8 mouse cellular contexts compared by ENCODE assay signal in the genomic region with DNA sequence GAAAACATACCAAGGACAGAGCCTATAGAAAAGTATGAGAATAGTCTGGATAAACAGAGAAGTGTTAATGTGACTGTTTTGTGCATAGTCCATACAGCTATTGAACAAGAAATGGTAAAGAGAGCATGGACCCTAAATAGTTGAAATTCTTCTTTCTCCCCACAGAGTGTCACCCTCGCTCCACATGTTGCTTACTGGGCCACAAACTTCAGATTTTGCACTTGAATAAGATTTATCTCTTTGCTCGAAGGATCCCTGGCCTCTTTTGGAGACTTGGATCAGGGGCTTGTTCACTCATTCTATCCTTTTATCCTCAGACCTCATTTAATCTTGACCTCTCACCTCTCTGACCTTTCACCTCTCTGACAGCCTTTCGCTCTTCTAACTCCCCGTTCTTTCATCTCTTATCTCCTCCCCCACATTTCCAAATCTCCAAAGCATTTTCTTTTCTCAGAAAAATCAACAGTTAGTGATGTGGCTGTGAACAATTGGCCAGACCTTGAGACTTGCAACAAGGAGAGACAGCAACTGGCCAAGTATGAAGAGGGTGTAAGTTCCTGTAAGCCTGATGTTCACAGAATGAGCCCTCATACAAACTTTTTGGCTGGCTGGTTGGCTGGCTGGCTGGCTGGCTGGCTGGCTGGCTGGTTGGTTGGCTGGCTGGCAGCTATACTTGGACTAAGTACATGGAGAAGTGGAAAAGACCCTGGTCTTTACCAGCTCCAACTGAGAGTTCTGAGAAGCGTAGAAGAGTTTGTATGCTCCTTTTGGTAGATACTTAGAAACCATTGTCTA.
DNase-seq lines count a peak whose midpoint lies in the region; ATAC-seq and TF ChIP-seq lines count a peak whose summit lies in the region.

No protein-coding gene starts in this region.

- intact Hi-C loops in heart, postnatal 10 days (cut with DNase I), result loop anchor here (1.0 kb wide), 2 partner anchors 240 to 422 kb away; no protein-coding TSS in a partner anchor

- no peak overlapping the region for H3K4me3 ChIP-seq in layer of hippocampus, adult 2 months
- H3K4me3 ChIP-seq in intestine, embryonic 16.5 days (ENCODE audit: low read length), result no peak overlapping the region

- H3K9ac ChIP-seq in intestine, embryonic 16.5 days (ENCODE audit: low read depth, low read length), result no peak overlapping the region

- no peaks in the 10 kb centered on the region for H3K36me3 ChIP-seq in intestine, embryonic 16.5 days (ENCODE audit: control insufficient read depth, insufficient read depth, low read length)

- H3K9me3 ChIP-seq in intestine, embryonic 16.5 days (ENCODE audit: control insufficient read depth, low read length), result no peaks in the 10 kb centered on the region

- DNase-seq in layer of hippocampus, adult 2 months (ENCODE audit: low spot score in 2 of 2), result peak; percentile 43 to 66
- no peak for DNase-seq in layer of hippocampus, adult 11-12 months (ENCODE audit: low spot score)
- peak; percentile 74 for DNase-seq in adipocyte (ENCODE audit: low spot score)
- DNase-seq in cerebellum, adult 9-11 months, result peak; percentile 14
- peak; percentile 18 to 36 for DNase-seq in heart, postnatal 10 days
- peak; percentile 9 for DNase-seq in lung, postnatal 14 days
- no peak for DNase-seq in thymus, postnatal 4 days

- whole genome bisulfite sequencing in intestine, embryonic 16.5 days, result 42% methylated on average over 5 of the region's 5 CpGs

- H3K4me1 ChIP-seq in intestine, embryonic 16.5 days (ENCODE audit: control insufficient read depth, insufficient read depth, low read length), result no peaks in the 10 kb centered on the region

- no peak overlapping the region for H3K4me2 ChIP-seq in intestine, embryonic 16.5 days (ENCODE audit: low read depth, low read length)

- peak; percentile 87 for TF ChIP-seq CTCF in layer of hippocampus, adult 2 months (conservative IDR thresholded peaks at IDR 0.05)

- H3K27ac ChIP-seq in layer of hippocampus, adult 2 months, result no peak overlapping the region
- H3K27ac ChIP-seq in intestine, embryonic 16.5 days (ENCODE audit: low read length), result no peak overlapping the region

- H3K27me3 ChIP-seq in intestine, embryonic 16.5 days (replicated peaks; ENCODE audit: control insufficient read depth, insufficient read depth, low read length), result no peaks in the 10 kb centered on the region

- ATAC-seq in intestine, embryonic 16.5 days, result no peak

Comparison
In these comparisons a context has a peak if more than half of its experiments do, and no peak if none do; other contexts are left out.
1. DNase-seq: peak in layer of hippocampus, adult 2 months (2 of 2), adipocyte (single experiment), cerebellum, adult 9-11 months (single experiment), heart, postnatal 10 days (2 of 2) and lung, postnatal 14 days (single experiment); none in layer of hippocampus, adult 11-12 months (single experiment) and thymus, postnatal 4 days (single experiment).